Mouse (Mus musculus) central nervous system, embryonic 18 days (tissue): Measurements from ENCODE around the gene Zmpste24. TPM values are rescaled to one million over a fixed set of nuclear protein-coding genes. Genes with fewer than 3 reads are reported as not detected.

Experiments used
- polyA plus RNA-seq: library from polyadenylated mRNA; depleted of rRNA; stranded (reverse); fragments of >200 nt; gene quantifications from 2 replicates; pipeline ENCODE4 v1.2.3, GENCODE M21; 2012; rRNA removed

The Zmpste24 gene
- polyA plus RNA-seq: 15.2 and 16.9 TPM in 2 replicates

DNA sequence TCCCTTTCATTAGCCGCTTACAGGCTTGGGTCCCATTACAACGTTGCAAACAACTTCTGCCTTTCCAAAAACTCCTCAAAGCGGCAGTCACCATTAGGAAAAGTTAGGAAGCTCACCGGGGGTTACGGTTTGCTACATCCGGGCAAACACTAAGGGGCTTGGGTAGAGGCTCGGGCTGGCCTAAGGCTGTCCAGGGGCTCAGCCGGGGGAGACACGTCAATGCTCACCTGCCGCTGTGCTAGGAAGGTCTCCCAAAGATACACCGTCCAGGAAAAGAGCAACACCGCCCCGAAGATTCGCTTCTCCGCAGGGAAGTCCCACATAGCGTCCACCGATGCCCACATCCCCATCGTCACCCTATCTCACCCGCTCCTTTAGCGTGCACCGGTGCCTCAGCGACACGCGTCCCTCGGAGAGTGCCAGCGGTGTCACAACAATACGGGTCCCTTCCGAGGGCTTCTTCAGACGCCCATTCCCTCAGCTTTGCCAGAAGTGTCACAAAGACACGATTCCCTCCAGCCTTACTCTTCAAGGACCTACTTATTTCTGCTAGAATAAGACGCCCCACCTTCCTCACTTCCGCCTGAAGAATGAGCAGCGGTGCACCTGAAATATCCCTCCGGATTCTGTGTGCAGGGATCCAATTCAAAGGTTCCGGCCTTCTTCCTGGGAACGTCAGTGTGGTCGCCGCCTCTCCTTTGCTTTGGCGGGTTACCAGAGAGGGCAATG is at the start of gene Zmpste24:
Zmpste24 (minus strand) TSS at position 592 of the 729 bp plus-strand sequence.

DNA sequence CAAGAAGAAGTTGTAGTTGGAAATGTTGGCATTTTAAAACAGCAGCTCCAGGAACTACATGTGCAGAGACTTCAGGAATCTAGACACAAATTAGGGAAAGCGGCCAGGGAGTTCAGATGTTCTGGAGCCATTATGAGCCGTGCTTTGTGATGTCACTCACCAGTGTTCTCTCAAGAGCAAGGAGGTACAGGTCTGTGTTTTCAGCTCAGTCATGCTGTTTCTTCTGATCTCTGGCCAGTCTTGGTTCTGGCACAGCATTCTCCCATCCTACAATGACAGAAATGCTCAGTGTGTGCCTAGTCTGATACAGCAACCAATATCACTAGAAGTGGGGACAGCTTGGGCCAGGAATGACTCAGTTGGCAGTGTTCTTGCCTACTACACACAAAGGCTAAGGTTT is 11.1 kb upstream of the Zmpste24 start, which contains the start of gene Tmco2:
Tmco2 (minus strand) TSS at position 101 of the 400 bp plus-strand sequence.

DNA sequence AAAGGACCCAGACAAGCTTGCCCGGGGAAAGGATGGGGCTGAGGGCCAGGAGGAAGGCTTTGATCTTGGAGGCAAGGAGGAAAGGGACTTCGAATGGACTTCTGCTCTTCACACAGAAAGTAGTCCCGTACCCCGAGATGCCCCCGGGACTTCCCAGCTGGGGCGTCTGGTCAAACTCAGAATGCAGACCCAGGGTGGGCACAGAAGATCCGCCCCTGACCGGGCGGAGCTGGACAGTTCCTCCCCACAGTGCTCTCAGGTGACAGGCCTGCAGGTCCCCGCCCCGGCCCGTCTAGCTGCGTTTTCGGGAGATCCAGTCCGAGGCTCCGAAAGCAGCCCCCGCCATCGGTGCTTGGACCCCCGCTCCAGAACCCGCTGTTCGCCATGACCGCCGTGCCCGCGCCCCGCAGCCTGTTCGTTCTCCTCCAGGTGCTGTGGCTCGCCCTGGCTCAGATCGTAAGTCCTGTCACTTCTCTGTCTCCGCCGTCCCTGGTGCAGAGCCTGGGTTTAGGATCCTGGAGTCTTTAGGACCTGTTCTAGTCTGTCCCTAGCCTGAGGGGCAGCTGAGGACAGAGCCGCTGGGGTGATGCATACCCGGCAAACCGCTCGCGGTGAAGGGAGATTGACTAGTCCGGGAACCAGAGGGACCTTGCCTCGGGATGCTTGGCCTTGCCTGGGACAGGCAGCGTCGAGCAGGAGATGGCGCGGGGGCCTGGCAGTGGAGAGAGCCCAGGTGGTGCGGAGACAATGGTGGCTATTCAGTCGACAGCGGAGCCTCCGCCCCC is 58.5 kb downstream of the Zmpste24 start, which contains the start of gene Col9a2:
Col9a2 (plus strand) TSS at position 55 of the 785 bp plus-strand sequence.

DNA sequence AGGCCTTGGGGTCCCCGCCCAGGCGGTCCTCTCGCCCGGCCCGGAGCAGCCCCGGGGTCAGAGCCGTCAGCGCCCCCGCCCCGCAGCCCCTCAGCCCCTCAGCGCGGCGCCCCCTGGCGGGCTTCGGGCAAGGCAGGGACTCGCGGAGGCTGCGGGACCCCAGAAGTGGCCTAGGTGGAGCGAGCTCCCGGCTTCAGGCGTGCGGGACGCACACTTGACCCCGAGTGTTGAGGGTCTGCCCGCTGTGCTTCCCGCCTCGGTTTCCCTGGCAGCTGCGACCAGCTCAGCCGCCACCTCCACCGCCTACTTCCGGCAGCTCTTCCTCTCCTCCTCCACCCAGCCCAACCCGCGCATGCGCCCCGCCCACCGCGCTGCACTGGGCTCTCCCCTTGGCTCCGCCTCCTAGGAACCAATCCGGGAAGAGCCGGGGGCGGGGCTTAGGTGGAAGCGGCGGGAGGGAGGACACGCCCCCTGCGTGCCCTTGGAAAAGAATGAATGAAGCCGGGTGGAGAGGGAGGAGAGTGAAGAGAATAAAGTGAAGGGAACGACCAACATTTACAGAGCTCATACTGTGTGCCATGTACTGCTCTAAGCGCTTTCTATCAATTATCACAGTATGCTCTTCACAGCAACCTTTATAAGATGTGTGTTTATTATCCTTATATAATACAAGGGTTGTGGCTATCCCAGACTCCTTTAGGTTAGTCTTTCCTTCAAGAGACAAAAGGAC is 80.9 kb downstream of the Zmpste24 start, which contains the start of gene Smap2:
Smap2 (minus strand) TSS at position 320 of the 730 bp plus-strand sequence.

Other genes starting within 250 kb of the Zmpste24 start
- 51.9 and 52.0 TPM in 2 replicates for gene Rims3, start 243.4 kb downstream of the Zmpste24 start, polyA plus RNA-seq
- gene Exo5, start 173.2 kb downstream of the Zmpste24 start, polyA plus RNA-seq: 32.3 and 34.7 TPM in 2 replicates
- gene Zfp69, start 146.5 kb downstream of the Zmpste24 start, polyA plus RNA-seq: 2.3 and 2.8 TPM in 2 replicates
- 45.8 and 54.0 TPM in 2 replicates for gene Smap2, start 81.0 kb downstream of the Zmpste24 start, polyA plus RNA-seq
- 16.7 and 24.6 TPM in 2 replicates for gene Col9a2, start 58.9 kb downstream of the Zmpste24 start, polyA plus RNA-seq
- 0.13 TPM in 1 of 2 replicates, not detected in the other for gene Tmco2, start 11.0 kb upstream of the Zmpste24 start, polyA plus RNA-seq
- 20.9 and 22.8 TPM in 2 replicates for gene Rlf, start 116.8 kb upstream of the Zmpste24 start, polyA plus RNA-seq
- gene Gm12888, start 226.7 kb upstream of the Zmpste24 start, polyA plus RNA-seq: not detected in 2 replicates